Mouse (Mus musculus): ENCODE measurements around the gene Vrk1. TPM values are rescaled to one million over a fixed set of nuclear protein-coding genes. Genes with fewer than 3 reads are reported as not detected.

The Vrk1 gene
- polyA plus RNA-seq, 1 experiment from 2014 or later = 20.2 TPM

- 38% methylated on average over 6 of the region's 6 CpGs for WGBS (ENCODE audit: missing documents)
- Histone ChIP-seq H3K4me3 (ENCODE audit: inconsistent target) (no peak overlapping the region), H3K79me2 (ENCODE audit: inconsistent target) (no peaks in the 10 kb centered on the region), H3K27ac (no peak overlapping the region), H3K36me3 (ENCODE audit: inconsistent target) (peaks cover 33% of the 10 kb centered on the region; the same call in 1 of the 2 replicates)
Measured at GRCm38 (mm10) chr12:106055799-106056198, 45.8 kb downstream of the Vrk1 start.

DNA sequence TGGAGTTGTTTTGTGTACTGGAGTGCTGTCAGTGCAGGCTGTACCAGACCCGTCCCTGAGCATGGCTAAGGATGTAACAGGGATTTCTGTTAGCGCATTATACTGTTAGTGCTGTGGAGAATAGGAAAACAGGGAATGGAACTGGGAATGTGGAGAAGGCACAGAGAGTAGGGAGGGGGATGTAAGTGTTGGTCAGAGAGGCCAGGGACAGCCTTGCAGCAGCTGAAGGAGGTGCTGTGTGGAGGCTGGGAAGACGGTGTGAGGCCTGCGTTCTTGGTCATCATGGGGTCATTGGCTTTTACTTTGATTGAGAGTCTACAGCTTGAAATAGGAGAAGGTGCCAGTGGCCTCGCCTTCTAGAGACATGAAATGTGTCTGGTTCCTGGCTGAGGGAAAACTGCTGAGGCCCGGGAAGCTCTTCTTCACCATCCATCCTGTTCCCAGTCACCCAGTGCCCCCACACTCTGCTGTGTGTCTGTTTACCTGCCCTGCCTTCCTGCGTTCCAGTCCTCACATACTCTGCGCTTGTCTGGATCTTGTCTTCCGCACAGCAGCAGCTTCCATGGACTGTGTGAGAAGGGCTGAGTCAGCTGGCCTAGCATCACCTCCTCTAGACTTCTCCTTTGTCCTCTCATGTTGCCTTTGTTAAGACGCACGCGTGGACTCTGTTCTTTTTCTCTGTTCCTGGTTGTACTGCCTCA lies 50.0 kb downstream of the Vrk1 start:
- 95% methylated on average over 12 of the region's 12 CpGs for WGBS (ENCODE audit: missing documents)
- no peak overlapping the region for H3K27ac ChIP-seq
- no peaks in the 10 kb centered on the region for H3K79me2 ChIP-seq (ENCODE audit: inconsistent target)

DNA sequence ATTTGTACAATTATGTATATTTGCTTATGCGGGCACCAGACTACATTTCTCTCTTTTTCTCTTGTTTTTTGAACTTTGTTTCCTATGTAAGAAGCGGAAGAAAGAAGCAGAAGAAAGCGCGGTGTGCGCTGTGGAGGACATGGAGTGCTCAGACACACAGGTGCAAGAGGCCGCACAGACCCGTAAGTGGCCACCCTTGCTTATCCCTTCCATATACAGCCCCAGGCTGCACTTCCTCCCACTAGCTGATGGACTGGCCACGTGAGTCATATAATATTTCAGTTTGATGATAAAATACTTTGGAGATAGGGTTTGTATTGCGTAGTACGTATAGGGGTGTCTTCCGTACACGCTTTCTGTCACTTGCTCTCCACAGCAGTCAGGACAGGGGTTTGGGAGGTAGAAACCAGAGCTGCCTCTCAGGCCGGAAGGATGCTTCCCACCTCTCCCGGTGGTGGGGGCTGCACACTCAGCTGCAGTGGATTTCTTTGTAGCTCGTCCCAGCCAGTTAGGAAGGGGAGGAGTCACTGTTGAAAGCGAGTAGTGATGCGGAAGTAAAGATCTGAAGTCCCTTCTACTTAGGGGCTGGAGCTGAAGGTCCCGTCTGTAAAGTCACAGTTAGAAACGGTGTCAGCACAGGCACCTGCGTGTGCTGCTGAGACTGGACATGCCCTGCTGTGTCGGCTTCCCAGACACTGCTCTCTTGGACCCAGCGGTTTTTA lies 60.6 kb downstream of the Vrk1 start:
- H3K79me2 ChIP-seq (ENCODE audit: inconsistent target) = no peaks in the 10 kb centered on the region
- H3K4me3 ChIP-seq (ENCODE audit: inconsistent target) = no peak overlapping the region
- 93% methylated on average over 21 of the region's 22 CpGs for WGBS (ENCODE audit: missing documents)
- peaks cover 58% of the 10 kb centered on the region for H3K36me3 ChIP-seq (ENCODE audit: inconsistent target)
- H3K27ac ChIP-seq = no peak overlapping the region

More for the DNA sequence above, 50.0 kb downstream of the Vrk1 start:
- H3K36me3 ChIP-seq (ENCODE audit: inconsistent target) = peaks cover 39% of the 10 kb centered on the region; the same call in 1 of the 2 replicates
- no peak overlapping the region for H3K4me3 ChIP-seq (ENCODE audit: inconsistent target)

GRCm38 (mm10) chr12:106071575-106072166 lies 61.6 kb downstream of the Vrk1 start:
- Histone ChIP-seq H3K27ac (no peak overlapping the region), H3K36me3 (ENCODE audit: inconsistent target) (peaks cover 53% of the 10 kb centered on the region), H3K79me2 (ENCODE audit: inconsistent target) (no peaks in the 10 kb centered on the region), H3K4me3 (ENCODE audit: inconsistent target) (no peak overlapping the region)
- 97% methylated on average over 9 of the region's 10 CpGs for WGBS (ENCODE audit: missing documents)

GRCm38 (mm10) chr12:106074371-106075155 lies 64.5 kb downstream of the Vrk1 start:
- Histone ChIP-seq H3K4me3 (ENCODE audit: inconsistent target) (no peak overlapping the region), H3K36me3 (ENCODE audit: inconsistent target) (peaks cover 38% of the 10 kb centered on the region), H3K27ac (no peak overlapping the region), H3K79me2 (ENCODE audit: inconsistent target) (no peaks in the 10 kb centered on the region)
- 94% methylated on average over 12 of the region's 12 CpGs for whole genome bisulfite sequencing (ENCODE audit: missing documents)

GRCm38 (mm10) chr12:106076131-106076530 lies 66.1 kb downstream of the Vrk1 start:
- WGBS (ENCODE audit: missing documents) = 96% methylated on average over 15 of the region's 15 CpGs
- H3K36me3 ChIP-seq (ENCODE audit: inconsistent target) = peaks cover 23% of the 10 kb centered on the region

DNA sequence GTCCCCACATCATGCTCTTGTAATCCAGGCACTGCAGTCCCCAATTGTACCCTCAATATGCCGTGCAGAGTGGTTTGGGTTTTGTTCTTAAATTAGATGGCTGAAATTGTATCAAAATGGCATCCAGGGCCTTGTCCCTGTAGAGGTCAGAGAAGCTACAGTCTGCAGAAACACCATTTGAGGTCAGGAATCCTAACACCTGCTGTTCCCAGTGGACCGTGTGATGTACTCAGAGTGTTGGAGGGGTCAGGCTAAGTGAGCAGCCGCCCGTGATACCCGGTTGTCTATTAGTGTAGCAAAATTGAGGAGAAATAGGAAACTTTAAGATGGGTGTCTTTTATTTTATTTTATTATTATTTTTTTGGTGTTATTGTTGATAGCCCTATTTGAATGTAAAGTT lies 70.5 kb downstream of the Vrk1 start:
- peaks cover 5% of the 10 kb centered on the region; the same call in 1 of the 2 replicates for H3K36me3 ChIP-seq (ENCODE audit: inconsistent target)
- H3K4me3 ChIP-seq (ENCODE audit: inconsistent target) = no peak overlapping the region
- 94% methylated on average over 5 of the region's 5 CpGs for WGBS (ENCODE audit: missing documents)
- no peaks in the 10 kb centered on the region for H3K79me2 ChIP-seq (ENCODE audit: inconsistent target)
- no peak overlapping the region for H3K27ac ChIP-seq

More at GRCm38 (mm10) chr12:106076131-106076530, 66.1 kb downstream of the Vrk1 start:
- Histone ChIP-seq H3K79me2 (ENCODE audit: inconsistent target) (no peaks in the 10 kb centered on the region), H3K4me3 (ENCODE audit: inconsistent target) (no peak overlapping the region), H3K27ac (no peak overlapping the region)

DNA sequence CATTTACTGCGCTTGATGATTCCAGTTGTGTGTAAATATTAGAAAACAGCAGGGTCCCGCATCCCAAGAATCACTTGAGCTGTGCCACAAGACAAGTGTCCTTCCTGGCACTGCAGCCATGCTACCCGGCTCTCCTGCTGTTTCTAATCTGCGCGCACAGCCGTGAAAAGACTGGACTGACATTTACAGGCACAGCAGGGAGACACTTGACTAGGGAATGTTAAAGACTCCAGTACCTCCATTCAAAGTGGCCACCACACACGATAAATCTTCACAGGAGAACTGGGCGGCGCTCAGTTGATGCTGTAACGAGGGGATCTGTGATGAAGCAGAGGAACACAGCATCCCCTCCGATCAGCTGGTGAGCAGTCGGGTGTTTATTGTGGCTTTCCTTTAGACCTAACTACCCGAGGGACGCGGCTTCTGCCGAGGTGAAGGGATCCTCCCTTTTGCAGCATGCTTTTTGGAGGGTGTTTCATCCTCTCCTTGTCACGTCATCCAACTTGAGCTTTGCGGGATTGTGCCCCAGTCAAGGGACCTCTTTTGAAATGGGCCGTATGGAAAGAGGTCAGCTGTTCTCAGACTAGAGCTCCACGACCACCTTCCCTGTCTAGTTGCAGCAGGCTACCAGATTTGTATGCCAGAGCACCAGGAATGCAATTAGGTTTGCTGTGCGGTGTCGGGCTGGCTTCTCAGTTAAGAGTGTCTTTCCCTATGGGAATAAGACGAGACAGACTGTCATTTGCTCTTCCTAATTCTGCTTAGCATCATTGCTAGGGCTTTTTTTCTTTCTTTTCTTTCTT lies 71.1 kb downstream of the Vrk1 start:
- Histone ChIP-seq H3K27ac (no peak overlapping the region), H3K36me3 (ENCODE audit: inconsistent target) (no peaks in the 10 kb centered on the region), H3K4me3 (ENCODE audit: inconsistent target) (no peak overlapping the region), H3K79me2 (ENCODE audit: inconsistent target) (no peaks in the 10 kb centered on the region)
- 88% methylated on average over 22 of the region's 23 CpGs for WGBS (ENCODE audit: missing documents)

GRCm38 (mm10) chr12:106081748-106082140 lies 71.7 kb downstream of the Vrk1 start:
- no peaks in the 10 kb centered on the region for H3K36me3 ChIP-seq (ENCODE audit: inconsistent target)
- 96% methylated on average over 7 of the region's 7 CpGs for WGBS (ENCODE audit: missing documents)
- no peak overlapping the region for H3K27ac ChIP-seq
- no peak overlapping the region for H3K4me3 ChIP-seq (ENCODE audit: inconsistent target)
- H3K79me2 ChIP-seq (ENCODE audit: inconsistent target) = no peaks in the 10 kb centered on the region

- H3K36me3 ChIP-seq (ENCODE audit: inconsistent target) = no peaks in the 10 kb centered on the region
- WGBS (ENCODE audit: missing documents) = 94% methylated on average over 16 of the region's 16 CpGs
Measured at GRCm38 (mm10) chr12:106082191-106082957, 72.3 kb downstream of the Vrk1 start.

GRCm38 (mm10) chr12:106082958-106083381 lies 72.9 kb downstream of the Vrk1 start:
- H3K79me2 ChIP-seq (ENCODE audit: inconsistent target) = no peaks in the 10 kb centered on the region
- H3K4me3 ChIP-seq (ENCODE audit: inconsistent target) = no peak overlapping the region
- H3K36me3 ChIP-seq (ENCODE audit: inconsistent target) = no peaks in the 10 kb centered on the region
- no peak overlapping the region for H3K27ac ChIP-seq
- WGBS (ENCODE audit: missing documents) = 95% methylated on average over 11 of the region's 11 CpGs

More at GRCm38 (mm10) chr12:106082191-106082957, 72.3 kb downstream of the Vrk1 start:
- Histone ChIP-seq H3K4me3 (ENCODE audit: inconsistent target) (no peak overlapping the region), H3K79me2 (ENCODE audit: inconsistent target) (no peaks in the 10 kb centered on the region), H3K27ac (no peak overlapping the region)

- no peaks in the 10 kb centered on the region for H3K79me2 ChIP-seq (ENCODE audit: inconsistent target)
- H3K4me3 ChIP-seq (ENCODE audit: inconsistent target) = no peak overlapping the region
- 96% methylated on average over 12 of the region's 12 CpGs for WGBS (ENCODE audit: missing documents)
- H3K36me3 ChIP-seq (ENCODE audit: inconsistent target) = no peaks in the 10 kb centered on the region
- H3K27ac ChIP-seq = no peak overlapping the region
Measured at GRCm38 (mm10) chr12:106084126-106084525, 74.1 kb downstream of the Vrk1 start.

GRCm38 (mm10) chr12:106094827-106095226 lies 84.8 kb downstream of the Vrk1 start:
- H3K27ac ChIP-seq = no peak overlapping the region
- no peaks in the 10 kb centered on the region for H3K36me3 ChIP-seq (ENCODE audit: inconsistent target)
- 93% methylated on average over 9 of the region's 9 CpGs for WGBS (ENCODE audit: missing documents)
- H3K79me2 ChIP-seq (ENCODE audit: inconsistent target) = no peaks in the 10 kb centered on the region
- H3K4me3 ChIP-seq (ENCODE audit: inconsistent target) = no peak overlapping the region
